9 mouse cellular contexts compared by ENCODE assay signal in genomic region chr5:111207924-111208659, GRCm38 (mm10).
DNase-seq lines count a peak whose midpoint lies in the region; ATAC-seq and TF ChIP-seq lines count a peak whose summit lies in the region.
"Had no signal": no experiment of that assay in that cellular context is flagged by ENCODE, and none has a peak within 500 bp of the region (broad histone marks: within the 10 kb centered on the region; RNA-seq: fewer than 3 reads in every experiment).

No protein-coding gene starts in this region.

- no peaks in the 10 kb centered on the region for H3K36me3 ChIP-seq in neural tube, embryonic 11.5 days (ENCODE audit: control insufficient read depth, insufficient read depth, low read length)
- H3K36me3 ChIP-seq in heart, adult 2 months (ENCODE audit: control insufficient read depth, insufficient read depth, low read length) = no peaks in the 10 kb centered on the region; the same call in 1 of the 2 replicates
- no peaks in the 10 kb centered on the region for H3K36me3 ChIP-seq in stomach, embryonic 16.5 days (ENCODE audit: control insufficient read depth, insufficient read depth, low read length)

- no peak; the same call in 1 of the 2 replicates for ATAC-seq in neural tube, embryonic 11.5 days (ENCODE audit: insufficient read depth, low FRiP score, low TSS enrichment)
- ATAC-seq in stomach, embryonic 16.5 days (ENCODE audit: insufficient read depth, low FRiP score) = 0 out of 2 replicates have a peak, but pooled peaks have one; percentile 23
- no peak for ATAC-seq in inflammation-experienced regulatory T-cells, adult 6 months

- peak; percentile 69 for TF ChIP-seq CTCF in heart, adult 2 months (IDR thresholded peaks at IDR 0.05)

- no peak overlapping the region for H3K9ac ChIP-seq in neural tube, embryonic 11.5 days (ENCODE audit: low read length)
- H3K9ac ChIP-seq in heart, adult 2 months (ENCODE audit: low read depth, low read length) = 0 out of 2 replicates have a peak overlapping the region, but pooled peaks have one; percentile 12
- 0 out of 2 replicates have a peak overlapping the region, but pooled peaks have one; percentile 17 for H3K9ac ChIP-seq in stomach, embryonic 16.5 days (ENCODE audit: low read length)

- TF ChIP-seq EP300 in heart, adult 2 months (IDR thresholded peaks at IDR 0.05; ENCODE audit: insufficient read depth, low read depth, low read length) = no peak

- H3K27ac ChIP-seq in neural tube, embryonic 11.5 days (ENCODE audit: low read depth, low read length) = peak overlapping the region; percentile 60; the same call in 1 of the 2 replicates
- H3K27ac ChIP-seq in heart, adult 2 months = no peak overlapping the region
- H3K27ac ChIP-seq in stomach, embryonic 16.5 days (ENCODE audit: low read length) = no peak overlapping the region

- no peak overlapping the region for H3K4me3 ChIP-seq in neural tube, embryonic 11.5 days (ENCODE audit: low read depth, low read length)
- no peak overlapping the region for H3K4me3 ChIP-seq in heart, adult 2 months
- 0 out of 2 replicates have a peak overlapping the region, but pooled peaks have one; percentile 2 for H3K4me3 ChIP-seq in stomach, embryonic 16.5 days (replicated peaks; ENCODE audit: low read length)
- H3K4me3 ChIP-seq: erythroblast, embryonic 14.5 days had no signal

- H3K79me2 ChIP-seq in heart, adult 2 months (replicated peaks; ENCODE audit: control insufficient read depth, insufficient read depth, low read length) = no peaks in the 10 kb centered on the region

- TF ChIP-seq POLR2A in heart, adult 2 months (IDR thresholded peaks at IDR 0.05; ENCODE audit: insufficient read depth, low read depth, low read length) = no peak

- H3K9me3 ChIP-seq in neural tube, embryonic 11.5 days (ENCODE audit: control insufficient read depth, low read length) = no peaks in the 10 kb centered on the region
- H3K9me3 ChIP-seq in stomach, embryonic 16.5 days (replicated peaks; ENCODE audit: control insufficient read depth, low read length) = no peaks in the 10 kb centered on the region

- H3K27me3 ChIP-seq in neural tube, embryonic 11.5 days (ENCODE audit: control insufficient read depth, insufficient read depth, low read length) = no peaks in the 10 kb centered on the region
- no peaks in the 10 kb centered on the region for H3K27me3 ChIP-seq in heart, adult 2 months (ENCODE audit: control insufficient read depth, insufficient read depth, low read length)
- no peaks in the 10 kb centered on the region for H3K27me3 ChIP-seq in stomach, embryonic 16.5 days (ENCODE audit: control insufficient read depth, insufficient read depth, low read length)

- no peak overlapping the region for H3K4me2 ChIP-seq in neural tube, embryonic 11.5 days (ENCODE audit: low read depth)
- peak overlapping the region; percentile 41; the same call in 1 of the 2 replicates for H3K4me2 ChIP-seq in stomach, embryonic 16.5 days (ENCODE audit: low read depth, low read length)

- WGBS in neural tube, embryonic 11.5 days = 57% methylated on average over 8 of the region's 8 CpGs
- WGBS in heart, adult 2 months = 45% methylated on average over 8 of the region's 8 CpGs
- 43% methylated on average over 8 of the region's 8 CpGs for WGBS in stomach, embryonic 16.5 days

- DNase-seq in neural tube, embryonic 11.5 days (ENCODE audit: low spot score) = peak; percentile 60
- DNase-seq in neural tube, embryonic 10.5 days (ENCODE audit: extremely low spot score, low spot score) = no peak
- peak; percentile 33 to 66 for DNase-seq in adrenal gland, postnatal 36 days
- peak; percentile 51 to 58 for DNase-seq in heart, adult 2 months
- DNase-seq in kidney, adult 9 months = peak; percentile 44
- peak; percentile 75 for DNase-seq in lung, postnatal 25 days (ENCODE audit: low spot score)

- H3K4me1 ChIP-seq in neural tube, embryonic 11.5 days (ENCODE audit: control insufficient read depth, insufficient read depth, low read length) = peaks cover 31% of the 10 kb centered on the region
- H3K4me1 ChIP-seq in heart, adult 2 months (ENCODE audit: control insufficient read depth, insufficient read depth, low read length) = peaks cover 22% of the 10 kb centered on the region
- H3K4me1 ChIP-seq in stomach, embryonic 16.5 days (ENCODE audit: control insufficient read depth, insufficient read depth, low read length) = peaks cover 33% of the 10 kb centered on the region

- intact Hi-C loops in heart, adult 2 months (cut with DNase I) = loop anchor here (1.0 to 5.0 kb wide), 4 partner anchors 29 to 366 kb away; no protein-coding TSS in a partner anchor
